Mouse (Mus musculus) ovary, postnatal 14 days (tissue): ENCODE data around the gene Vstm4.

Experiments used
- DNase-seq: peaks from one replicate; pipeline ENCODE4 v3.0.0; 2022; ENCODE audit warnings: low spot score

The Vstm4 gene

DNA sequence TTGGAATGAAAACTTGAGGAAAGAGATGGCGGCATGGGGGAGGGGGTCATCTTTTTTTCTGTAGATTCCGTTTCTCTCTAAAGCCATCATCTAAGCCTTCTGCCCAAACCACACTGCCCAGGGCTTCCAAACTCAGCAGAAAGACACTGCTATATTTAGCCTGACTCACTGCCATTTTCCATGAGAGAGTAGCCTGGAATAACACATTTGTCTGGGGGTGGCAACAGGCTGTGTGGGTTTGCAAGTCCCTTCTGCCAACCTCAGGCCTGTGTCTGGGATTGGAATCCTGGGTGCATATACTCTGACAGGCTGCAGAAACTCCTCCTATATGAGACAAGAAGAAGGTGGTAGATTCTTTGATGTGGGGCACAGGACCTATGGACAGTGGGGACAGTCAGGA, 91.0 kb downstream of the Vstm4 start:
- DNase-seq: no peak

- peak; percentile 29 for DNase-seq
Observed at GRCm38 (mm10) chr14:32950312-32951301, 94.1 kb downstream of the Vstm4 start.

DNA sequence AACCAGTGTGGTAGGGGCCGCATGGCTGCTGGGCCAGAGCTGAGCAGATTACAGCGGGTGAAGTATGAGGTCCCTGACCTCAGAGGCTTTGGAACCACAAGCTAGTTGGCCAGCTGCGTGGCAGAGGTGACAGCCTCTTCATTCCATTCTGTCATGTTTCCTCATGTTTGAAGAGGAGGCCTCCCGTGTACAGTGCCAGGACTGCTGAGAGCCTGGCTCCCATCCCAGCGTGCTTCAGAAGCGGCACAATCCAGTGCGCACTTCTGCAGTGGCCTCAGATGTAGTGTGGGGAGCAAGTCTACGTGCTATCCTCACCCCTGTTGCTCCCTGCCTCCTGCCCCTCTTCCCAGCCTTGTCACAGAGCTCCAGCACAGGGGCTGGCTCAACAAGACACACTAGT, 99.9 kb downstream of the Vstm4 start:
- DNase-seq: peak; percentile 7

DNA sequence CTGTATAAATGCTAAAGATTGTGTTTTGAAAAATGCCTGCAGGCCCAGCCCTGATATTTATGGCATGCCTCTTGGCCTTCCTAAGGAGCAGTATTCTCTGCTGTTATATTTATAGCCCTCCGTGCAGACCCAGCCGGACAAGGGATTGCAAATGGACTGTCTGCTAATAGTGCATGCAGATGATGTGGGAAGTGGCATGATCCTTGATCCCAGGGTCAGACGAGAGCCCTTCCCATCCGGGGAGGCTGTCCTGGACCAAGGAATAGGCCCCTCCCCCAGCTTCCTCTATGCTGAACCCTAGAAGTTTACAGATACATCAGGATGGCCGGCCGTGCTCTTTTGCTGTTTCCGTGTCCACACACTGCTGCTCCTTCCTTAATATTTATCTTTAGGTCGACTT, 102.1 kb downstream of the Vstm4 start:
- no peak for DNase-seq

DNA sequence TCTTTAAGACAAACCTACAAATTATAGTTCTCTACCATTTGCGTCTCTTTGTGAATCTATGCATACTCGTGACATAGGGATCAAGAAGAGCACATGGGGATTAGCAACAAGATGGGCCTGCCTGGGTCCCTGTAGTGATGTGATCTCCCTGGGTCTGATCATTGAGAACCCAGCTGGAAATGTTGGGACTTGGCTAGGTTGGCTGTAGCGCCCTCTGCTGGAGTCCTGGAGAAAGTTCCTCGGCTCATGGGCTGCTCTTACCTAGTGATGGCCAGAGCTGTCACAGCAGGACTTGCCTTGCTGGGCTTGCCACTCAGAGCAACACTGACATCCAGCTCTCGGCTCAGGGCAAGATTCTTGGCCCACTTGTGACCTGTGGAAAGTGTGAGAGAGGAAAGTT, 103.9 kb downstream of the Vstm4 start:
- DNase-seq: peak; percentile 54

DNA sequence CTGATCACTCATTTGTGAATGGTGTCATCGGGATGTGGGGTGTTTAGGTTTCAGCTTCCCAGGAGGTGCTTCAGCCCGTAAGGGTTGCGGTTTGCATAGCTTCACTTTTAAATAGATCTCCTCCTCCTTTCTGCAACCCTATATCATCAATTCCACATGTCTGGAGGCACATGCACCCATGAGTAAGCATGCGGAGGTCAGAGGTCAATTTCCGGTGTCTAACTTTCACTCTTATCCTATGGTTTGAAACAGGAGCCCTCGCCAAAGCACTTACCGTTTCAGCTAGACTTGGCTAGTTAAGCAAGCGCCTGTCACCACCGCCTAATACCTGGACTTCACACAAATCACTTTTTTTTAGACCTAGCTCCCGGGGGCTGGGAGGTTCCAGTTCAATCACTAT, 108.2 kb downstream of the Vstm4 start:
- DNase-seq: no peak

DNA sequence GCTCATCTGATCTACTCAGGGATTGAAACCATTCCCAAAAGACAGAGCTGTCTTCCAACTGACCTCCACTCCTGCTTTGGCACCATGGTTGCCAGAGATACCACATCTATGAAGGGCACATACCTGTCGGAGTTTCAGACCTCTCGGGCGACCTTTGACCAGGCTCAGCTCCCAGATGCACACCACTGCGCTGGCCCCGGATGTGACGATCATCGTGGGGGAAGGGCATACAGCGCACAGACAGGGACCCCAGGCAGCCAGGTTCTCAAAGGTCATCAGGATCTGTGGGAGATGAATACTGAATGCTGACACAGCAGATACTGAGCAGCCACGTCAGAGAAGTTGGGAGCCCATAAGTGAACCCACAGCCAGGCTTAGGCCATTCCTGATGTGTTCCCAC, 114.1 kb downstream of the Vstm4 start:
- DNase-seq: no peak

DNA sequence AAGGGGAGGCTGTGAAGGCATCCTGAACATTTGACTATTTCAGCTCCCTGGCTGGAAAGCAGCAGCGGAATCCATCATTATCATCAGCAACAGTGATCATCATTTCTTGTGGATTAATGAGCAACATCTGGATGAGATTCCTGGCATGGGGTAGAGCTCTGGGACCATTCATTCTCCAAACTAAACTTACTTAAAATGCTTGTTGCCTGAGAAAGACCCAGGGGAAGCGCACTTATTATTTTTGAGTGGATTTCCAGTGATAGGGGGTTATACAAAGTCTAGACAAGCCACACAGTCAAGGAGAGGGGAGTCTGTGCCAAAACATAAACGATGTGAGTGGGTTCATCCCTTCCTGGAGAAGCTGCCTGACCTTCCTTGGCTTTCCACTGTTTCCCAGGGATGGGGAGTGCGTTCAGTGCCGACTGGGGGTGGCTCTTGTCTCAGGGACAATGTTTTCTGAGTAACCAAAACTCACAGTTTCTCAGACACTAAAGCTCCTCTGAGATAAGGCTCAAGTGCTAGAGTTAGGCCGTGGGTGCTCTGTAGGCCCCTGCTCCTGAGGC, 127.7 kb downstream of the Vstm4 start:
- no peak for DNase-seq

GRCm38 (mm10) chr14:32986659-32987058, 130.1 kb downstream of the Vstm4 start:
- no peak for DNase-seq
